Mouse (Mus musculus) frontal cortex, postnatal 36 days (tissue): ENCODE results near the gene Desi2.
"Not testable (repeated sequence)": the region's sequence is repeated elsewhere in the genome, so short reads cannot be mapped to it uniquely, and the experiment has no call there.

Experiments used
- DNase-seq, 2 experiments: peaks; one replicate each; pipeline ENCODE4 v3.0.0; 2022; ENCODE audit warnings: low spot score in 2 of 2

Gene Desi2

DNA sequence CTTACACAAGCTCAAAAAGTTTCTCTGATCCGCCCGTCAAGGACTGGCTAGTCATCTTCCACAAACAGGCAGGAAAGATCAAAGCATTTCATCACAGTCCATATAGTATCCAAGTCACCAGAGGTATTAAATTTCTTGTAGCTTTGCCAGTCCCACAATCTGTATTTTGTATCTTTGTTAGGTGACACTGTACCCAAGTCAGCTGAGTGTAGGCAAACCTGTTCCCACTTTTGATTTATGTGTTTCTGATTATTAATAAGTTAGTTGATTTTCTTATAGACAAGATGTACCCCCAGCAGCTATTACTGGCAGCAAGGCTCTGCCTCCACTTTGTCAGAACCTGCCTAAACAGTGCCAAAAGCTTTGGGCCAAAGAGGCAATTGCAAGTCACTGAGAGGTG lies 71.6 kb downstream of the Desi2 start:
- no peak for DNase-seq

DNA sequence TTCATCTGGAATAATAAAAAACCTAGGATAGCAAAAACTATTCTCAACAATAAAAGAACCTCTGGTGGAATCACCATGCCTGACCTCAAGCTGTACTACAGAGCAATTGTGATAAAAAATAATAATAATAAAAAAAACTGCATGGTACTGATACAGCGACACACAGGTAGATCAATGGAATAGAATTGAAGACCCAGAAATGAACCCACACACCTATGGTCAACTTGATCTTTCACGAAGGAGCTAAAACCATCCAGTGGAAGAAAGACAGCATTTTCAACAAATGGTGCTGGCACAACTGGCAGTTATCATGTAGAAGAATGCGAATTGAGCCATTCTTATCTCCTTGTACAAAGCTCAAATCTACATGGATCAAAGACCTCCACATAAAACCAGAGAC lies 78.2 kb downstream of the Desi2 start:
- not testable (repeated sequence) for DNase-seq

DNA sequence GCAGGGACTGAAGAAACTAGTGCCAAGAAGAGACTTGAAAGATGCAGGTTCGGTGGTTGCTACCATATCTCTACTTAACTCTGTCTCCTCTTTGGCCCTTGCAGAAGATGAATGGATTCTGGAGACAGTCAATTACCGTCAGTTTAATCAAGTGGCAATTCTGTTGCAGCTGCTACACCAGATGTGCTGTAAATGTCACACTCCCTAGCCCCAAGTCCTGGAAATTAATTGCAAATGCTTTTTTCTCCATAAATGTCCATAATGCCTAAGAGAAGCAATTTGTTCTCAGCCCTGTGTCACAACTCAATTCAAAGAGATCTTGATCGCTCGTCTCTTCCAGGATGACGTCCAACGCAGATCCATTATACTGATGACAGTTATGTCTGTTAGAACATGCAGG lies 83.4 kb downstream of the Desi2 start:
- DNase-seq, result no peak

DNA sequence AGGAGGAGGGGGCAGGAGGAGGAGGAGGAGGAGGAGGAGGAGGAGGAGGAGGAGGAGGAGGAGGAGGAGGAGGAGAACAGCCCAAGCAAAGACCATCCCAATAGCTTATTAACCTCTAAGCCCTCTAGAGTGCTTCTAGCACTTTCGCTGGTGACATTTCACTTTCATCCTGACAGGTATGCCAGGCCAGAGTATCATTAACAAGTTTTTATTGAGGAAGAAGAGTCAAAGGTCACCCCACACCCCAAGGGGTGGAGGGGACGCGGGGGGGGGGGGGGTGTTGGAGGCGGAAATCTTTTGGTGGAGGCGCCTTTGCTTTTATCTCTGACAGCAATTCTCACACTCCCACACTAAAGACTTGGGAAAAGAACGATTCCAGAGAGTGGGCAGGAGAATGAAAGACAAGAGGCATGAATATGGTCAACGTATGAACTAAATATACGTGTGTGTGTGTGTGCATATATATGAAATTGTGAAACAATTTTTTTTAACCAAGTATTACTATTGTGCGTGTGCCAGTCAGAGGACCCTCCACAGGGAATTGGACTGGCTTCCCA lies 88.0 kb downstream of the Desi2 start:
- peak in 1 of 2 experiments; percentile 28 for DNase-seq

DNA sequence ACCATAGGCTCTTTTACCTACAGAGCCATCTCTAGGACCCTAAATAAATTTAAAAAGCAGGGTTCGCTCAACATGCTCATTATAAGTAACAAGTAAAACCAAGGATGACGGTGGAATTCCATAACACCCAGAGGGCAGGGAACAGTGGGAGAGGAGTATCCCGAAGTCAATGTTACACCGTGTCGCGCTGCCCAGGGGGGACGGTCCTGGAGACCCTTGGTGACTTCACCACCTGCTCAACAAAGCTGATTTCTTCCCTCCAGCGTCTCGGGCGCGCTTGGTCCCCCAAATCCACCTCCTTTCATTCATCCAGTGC lies 88.5 kb downstream of the Desi2 start:
- no peak for DNase-seq

DNA sequence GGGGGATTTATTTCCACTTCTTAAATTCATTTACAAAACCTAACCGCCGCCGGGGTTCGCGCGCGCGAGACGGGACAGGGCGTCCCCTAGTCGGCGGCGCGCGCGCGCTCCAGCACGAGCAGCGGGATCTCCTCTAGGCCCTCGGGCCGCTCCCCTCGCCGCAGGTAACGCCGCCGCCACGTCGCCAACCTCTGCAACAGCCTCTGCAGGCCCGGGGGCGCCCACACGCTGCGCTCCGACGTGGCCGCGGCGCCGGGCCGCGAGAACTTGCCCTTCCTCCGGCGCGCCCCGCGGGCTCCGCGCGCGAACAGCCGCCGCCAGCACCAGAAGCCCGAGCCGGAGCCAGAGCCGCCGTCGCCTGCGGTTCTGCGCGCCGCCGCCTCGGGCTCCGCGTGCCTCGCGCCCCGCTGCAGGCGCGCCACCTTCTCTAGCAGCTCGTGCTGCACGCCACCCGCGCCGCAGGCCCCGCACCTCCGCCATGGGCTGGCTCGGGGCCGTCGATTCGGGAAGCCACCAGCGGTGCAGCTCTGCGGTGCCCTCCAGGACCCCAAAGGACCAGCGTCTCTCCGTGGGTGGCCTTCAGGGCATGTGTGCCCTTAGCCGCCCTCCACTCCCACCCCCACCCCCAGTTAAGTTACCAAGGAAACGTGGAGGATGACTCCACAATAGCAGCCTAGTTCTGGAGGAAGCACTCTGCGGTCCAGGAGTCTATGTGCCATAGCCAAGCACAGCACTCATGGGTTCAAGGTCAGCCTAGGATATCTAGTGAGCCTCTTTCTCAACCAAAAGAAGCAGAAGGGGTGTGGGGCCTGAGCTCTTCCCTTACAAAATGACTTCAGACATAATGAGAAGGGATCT lies 89.1 kb downstream of the Desi2 start:
- peak; percentile 74 to 83 for DNase-seq

DNA sequence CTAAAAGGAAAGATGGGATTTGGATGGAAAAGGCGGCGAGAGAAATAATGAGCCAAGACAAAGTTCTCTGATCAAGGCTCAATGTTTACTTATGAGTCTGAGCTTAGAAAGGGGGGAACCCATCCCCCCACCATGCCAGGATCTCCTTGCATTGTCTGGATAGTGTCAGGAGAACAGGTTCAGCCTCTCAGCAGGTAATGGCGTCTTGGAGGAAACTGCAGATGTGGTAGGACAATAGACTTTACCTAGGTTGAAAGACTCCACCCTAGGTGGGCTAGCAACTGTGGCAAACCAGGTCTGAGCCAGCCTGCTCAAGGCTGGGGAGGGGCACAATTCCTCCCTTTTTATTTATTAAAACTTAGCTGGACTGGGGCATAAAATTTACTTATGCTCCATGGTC lies 96.1 kb downstream of the Desi2 start:
- not testable (repeated sequence) for DNase-seq

DNA sequence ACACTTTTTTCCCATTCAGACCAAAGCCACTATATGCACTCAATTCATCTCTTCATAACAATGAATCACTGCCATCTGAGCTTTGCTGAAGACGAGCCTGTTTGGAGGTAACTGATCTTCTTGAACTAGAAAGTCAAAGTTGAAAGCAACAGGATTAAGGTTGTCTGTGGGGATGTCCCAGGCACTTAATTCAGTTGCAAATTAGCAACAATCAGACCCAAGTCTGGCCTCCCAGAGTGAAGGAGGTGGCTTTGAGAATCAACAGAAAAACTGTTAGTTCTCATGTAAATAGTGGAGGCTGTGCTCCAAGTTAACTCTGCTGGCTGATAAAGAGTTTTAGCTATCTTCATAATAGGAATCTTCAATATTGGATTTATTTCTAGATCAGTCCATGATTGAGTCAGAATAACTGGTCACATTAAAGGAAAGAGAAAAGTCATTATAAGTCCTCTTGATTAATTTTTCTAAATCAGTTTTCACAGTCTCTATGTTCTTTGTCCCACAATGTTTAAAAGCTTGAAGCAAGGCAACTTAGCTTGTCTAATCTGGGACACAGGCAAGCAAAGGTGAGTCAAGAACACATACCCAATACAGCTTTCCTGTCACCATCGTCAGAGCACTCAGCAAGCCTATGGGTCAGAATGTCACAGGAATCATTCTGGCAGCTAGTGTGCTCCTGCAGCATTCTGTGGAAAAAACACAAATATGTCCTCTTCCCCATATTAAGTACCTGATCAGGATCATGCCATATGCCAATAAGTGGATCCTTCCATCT lies 96.9 kb downstream of the Desi2 start:
- no peak for DNase-seq

DNA sequence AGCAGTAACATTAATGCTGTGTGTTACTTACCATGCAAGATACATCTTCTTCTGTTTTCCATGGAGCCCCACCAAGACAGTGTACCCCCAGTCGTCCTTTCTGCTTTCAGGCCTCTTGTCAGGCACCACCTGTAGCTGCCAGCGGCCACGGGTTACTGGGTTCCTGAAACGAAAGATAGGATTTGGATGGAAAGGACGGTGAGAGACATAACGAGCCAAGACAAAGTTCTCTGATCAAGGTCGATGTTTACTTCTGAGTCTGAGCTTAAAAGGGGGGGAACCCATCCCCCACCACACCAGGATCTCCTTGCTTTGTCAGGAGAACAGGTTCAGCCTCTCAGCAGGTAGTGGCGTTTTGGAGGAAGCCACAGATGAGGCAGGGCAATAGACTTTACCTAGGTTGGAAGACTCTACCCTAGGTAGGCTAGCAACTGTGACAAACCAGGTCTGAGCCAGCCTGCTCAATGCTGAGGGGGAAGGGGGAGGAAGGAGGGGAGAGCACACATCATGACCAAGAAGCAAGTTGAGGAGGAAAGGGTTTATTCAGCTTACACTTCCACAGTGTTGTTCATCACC lies 100.5 kb downstream of the Desi2 start:
- DNase-seq, result no peak

DNA sequence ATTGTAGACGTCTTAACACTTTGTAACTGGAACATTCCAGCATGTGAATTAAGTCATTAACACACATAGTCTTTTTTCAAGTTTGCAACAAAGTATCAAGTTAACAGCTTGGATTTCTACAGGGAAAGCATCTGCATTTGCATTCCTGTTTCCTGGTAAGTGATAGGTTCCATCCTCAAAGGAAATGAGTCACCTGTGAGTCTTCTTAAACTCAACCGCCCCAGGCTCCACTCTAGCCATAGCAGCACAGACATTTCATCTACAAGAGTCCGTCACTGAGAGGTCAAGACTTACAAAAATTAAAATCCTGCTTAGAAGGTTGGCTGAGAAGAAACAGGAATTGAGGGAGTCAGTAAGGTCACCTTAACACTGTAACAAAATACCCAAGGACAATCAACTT lies 104.5 kb downstream of the Desi2 start:
- no peak for DNase-seq

DNA sequence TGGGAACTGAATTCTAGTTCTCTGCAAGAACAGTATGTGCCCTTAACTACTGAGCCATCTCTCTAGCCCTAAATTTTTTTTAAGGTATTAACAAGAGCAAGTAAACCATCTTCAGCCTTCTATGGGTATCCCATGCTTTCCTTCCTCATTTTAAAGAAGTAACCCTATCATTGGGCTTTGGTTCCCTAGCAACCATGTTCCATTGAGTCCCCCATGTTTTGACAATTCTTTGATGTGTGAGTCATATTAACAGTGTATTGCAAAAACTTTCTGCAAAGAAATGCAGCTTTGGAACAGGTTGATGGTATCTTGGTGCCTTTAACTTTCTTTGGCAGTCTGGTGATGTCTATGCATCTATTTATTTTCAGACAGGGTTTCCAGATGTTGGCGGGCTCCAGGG lies 106.8 kb downstream of the Desi2 start:
- no peak for DNase-seq

DNA sequence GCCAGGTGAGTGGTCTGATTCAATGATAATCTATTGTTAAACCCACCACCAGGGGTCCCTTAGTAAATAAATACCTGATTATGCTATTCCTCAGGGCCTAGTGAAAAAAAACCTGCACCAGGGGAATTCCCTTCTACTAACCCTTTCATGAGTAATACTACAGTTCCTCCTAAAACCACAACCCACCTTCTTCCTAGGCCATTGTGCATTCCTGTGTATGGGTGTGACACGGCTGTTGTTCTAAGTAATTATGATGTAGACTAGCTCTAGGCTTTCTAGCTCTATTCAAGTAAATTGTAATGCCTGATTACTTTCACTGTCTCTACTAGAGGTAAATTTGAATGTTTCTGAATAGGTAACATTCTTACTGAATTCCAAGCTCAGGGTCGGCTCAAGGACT lies 114.0 kb downstream of the Desi2 start:
- not testable (repeated sequence) for DNase-seq

DNA sequence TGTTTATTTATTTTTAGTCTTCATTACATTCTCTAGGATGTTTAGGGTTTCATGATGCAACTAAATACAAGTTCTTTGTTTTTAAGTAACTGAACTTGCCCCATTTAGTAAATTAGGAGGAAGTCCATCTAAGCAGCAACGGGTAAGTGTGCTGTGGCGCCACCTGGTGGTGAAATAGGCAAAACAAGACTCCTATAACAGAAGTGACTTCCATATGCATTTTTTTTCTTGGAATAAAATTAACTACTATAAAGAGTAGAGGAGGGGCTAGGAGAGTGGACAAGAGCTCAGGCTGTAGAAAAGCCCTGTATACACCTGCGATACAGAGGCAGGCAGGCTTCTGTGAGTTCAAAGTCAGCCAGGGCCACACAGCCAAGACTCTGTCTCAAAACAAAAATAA lies 116.2 kb downstream of the Desi2 start:
- peak; percentile 59 to 77 for DNase-seq
